Mouse (Mus musculus) midbrain, embryonic 12.5 days (tissue): ENCODE measurements at regions not wholly inside any gene's neighbourhood (a gene's known extent, or its start where the extent isn't known, plus 50 kb on each side); places are given as distances from the start of the nearest gene placed in this dataset.

ENCODE experiments used
- ATAC-seq: fragments of 200-750 bp; cut with Nextera tagmentation; 2 replicates; pipeline ENCODE4 v1.8.0; 2017; ENCODE audit warnings: low read depth, moderate TSS enrichment, moderate library complexity; ENCODE audit not compliant: low FRiP score
- H3K27ac ChIP-seq: fragments of 300-500 bp; sonication (generic); replicated peaks from 2 replicates; pipeline ENCODE4 v1.5.1; 2016; ENCODE audit warnings: mild to moderate bottlenecking
- H3K27me3 ChIP-seq: fragments of 300-500 bp; sonication (generic); 2 replicates; pipeline ENCODE4 v1.6.1; 2016; ENCODE audit warnings: mild to moderate bottlenecking
- H3K36me3 ChIP-seq: fragments of 300-500 bp; sonication (generic); 2 replicates; pipeline ENCODE4 v1.6.1; 2016
- H3K4me1 ChIP-seq: fragments of 300-500 bp; sonication (generic); 2 replicates; pipeline ENCODE4 v1.6.1; 2016
- H3K4me2 ChIP-seq: fragments of 300-500 bp; sonication (generic); replicated peaks from 2 replicates; pipeline ENCODE4 v1.6.1; 2016; ENCODE audit warnings: mild to moderate bottlenecking, moderate library complexity
- H3K4me3 ChIP-seq: fragments of 300-500 bp; sonication (generic); 2 replicates; pipeline ENCODE4 v1.5.1; 2016; ENCODE audit warnings: mild to moderate bottlenecking
- H3K9ac ChIP-seq: fragments of 300-500 bp; sonication (generic); replicated peaks from 2 replicates; pipeline ENCODE4 v1.6.1; 2016; ENCODE audit warnings: mild to moderate bottlenecking, moderate library complexity
- H3K9me3 ChIP-seq: fragments of 300-500 bp; sonication (generic); 2 replicates; pipeline ENCODE4 v1.6.1; 2016; ENCODE audit warnings: mild to moderate bottlenecking
- WGBS: fragments of 180-500 bp; shearing (Covaris S2); methylation state at CpG from one replicate; pipeline ENCODE4 v1.1.7; 2016; 5-methylcytosine and 5-hydroxymethylcytosine counted together

DNA sequence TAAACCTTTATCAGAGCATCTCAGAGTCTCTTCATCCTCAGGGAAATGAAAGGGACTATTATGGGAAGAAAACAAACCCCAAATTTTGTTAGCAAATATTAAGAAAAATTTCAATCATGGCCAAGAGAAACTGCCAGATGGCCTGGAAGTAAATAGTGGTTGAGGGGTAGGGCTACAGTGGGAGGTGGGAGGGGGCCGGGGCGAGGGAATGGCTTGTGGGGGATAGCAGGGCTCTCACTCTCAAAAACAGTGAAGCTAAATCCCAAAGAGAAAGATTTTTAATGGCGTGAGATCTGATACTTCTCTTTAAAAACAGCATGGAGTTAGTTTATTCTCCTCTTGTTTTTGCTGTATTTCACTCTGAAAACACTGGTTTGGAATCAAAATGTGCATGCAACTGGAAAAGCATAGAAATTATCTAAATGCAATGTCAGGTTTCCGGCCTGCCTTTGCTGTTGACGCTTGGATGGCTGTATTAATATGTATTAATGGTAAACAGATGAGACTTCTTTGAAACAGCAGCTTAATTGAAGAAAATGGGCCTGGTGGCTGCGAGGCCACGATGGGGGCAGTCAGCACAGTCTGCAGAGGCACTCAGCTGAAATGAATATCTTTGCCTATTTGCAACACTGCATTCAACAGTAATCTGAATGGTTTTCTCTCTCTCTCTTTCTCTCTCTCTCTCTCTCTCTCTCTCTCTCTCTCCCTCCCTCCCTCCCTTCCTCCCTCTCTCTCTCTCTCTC, 99.8 kb upstream of the Spats2l start:
- Histone ChIP-seq H3K27me3 (no peaks in the 10 kb centered on the region), H3K4me1 (peaks cover 9% of the 10 kb centered on the region; the same call in 1 of the 2 replicates), H3K27ac (peak overlapping the region; percentile 66), H3K4me3 (no peak overlapping the region), H3K9me3 (no peaks in the 10 kb centered on the region), H3K36me3 (no peaks in the 10 kb centered on the region), H3K4me2 (no peak overlapping the region), H3K9ac (no peak overlapping the region)
- WGBS = 37% methylated on average over 7 of the region's 7 CpGs
- ATAC-seq = peak; percentile 78; the same call in 1 of the 2 replicates

DNA sequence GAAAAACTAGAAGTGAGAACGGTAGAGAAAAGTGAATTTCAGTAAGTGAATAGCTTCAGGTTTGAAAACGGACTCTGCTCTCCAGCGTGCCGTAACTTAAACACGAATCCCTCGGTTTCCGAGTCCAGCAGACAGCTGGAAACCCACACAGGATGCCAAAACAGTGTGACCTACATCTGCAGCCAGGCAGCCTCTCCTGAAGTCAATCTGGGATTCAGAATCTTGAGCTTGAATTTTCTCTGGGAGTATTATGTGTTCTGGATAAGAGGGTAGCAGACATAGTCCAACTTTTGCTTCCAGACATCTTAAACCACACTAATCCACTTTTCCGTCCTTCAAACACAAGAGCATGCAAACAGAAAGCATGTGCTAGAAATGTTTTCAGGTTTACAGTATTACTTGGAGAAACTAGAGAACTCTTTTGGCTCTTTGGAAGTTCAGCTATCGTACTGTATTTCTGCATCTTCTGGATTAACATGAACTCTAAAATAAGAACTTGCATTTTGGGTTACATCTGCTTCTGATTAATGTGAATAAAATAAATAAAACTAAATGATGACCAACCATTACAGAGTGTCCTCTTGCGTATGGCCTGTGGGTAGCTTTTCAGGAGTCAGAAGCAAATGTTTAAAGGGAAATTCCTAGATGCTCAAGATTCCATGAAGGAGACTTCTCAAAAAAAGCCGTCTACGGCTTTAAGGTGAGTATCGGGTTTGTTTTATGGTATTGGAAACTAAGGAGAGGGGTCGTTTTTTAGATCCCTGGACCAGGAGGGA, 89.4 kb upstream of the Spats2l start:
- no peak for ATAC-seq
- Histone ChIP-seq H3K4me2 (no peak overlapping the region), H3K36me3 (no peaks in the 10 kb centered on the region), H3K4me3 (no peak overlapping the region), H3K4me1 (no peaks in the 10 kb centered on the region), H3K27me3 (no peaks in the 10 kb centered on the region), H3K27ac (no peak overlapping the region), H3K9ac (no peak overlapping the region), H3K9me3 (peaks cover 4% of the 10 kb centered on the region; the same call in 1 of the 2 replicates)
- WGBS = 87% methylated on average over 14 of the region's 14 CpGs

DNA sequence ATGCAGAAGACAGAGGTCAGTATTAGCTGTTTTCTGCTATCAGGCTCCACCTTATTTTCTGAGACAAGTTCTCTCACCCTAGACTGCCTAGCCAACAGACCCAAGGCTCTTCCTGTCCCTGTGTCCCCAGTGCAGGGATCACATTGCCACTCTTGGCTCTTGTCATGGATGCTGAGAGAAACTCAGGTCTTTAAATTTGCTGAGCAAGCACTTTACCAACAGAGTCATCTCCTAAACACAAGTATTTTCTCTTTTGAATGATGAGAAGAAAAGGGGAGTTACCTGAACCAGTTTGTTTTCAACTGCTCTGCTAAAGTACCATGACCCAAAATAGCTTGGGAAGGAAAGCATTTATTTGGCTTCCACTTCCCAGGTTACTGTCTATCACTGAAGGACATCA, 84.7 kb upstream of the Spats2l start:
- no peak overlapping the region for H3K4me3 ChIP-seq
- H3K9me3 ChIP-seq = peaks cover 4% of the 10 kb centered on the region; the same call in 1 of the 2 replicates
- H3K4me2 ChIP-seq = no peak overlapping the region
- H3K4me1 ChIP-seq = no peaks in the 10 kb centered on the region
- H3K27me3 ChIP-seq = no peaks in the 10 kb centered on the region
- H3K9ac ChIP-seq = no peak overlapping the region
- no peaks in the 10 kb centered on the region for H3K36me3 ChIP-seq
- no peak for ATAC-seq
- no peak overlapping the region for H3K27ac ChIP-seq

DNA sequence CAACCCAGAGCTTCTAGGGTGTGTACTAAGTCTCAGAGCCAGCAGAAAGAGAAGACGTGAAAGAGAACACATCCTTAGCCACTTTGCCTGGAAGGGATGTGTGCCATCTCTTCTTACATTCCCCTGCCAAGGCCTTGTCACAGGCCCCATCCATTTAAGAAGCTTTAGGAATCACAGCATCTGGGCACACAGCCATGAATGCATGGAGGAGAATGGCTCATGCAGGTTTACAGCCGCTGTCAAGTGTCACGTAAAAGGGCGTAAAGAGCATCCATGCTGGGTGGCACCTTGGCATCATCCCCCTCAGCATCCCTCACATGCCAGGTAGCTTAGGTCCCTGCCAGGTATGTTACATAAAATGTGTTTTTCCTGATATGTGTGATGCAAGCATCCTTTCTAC, 66.1 kb upstream of the Spats2l start:
- no peak overlapping the region for H3K4me2 ChIP-seq
- 90% methylated on average over 4 of the region's 4 CpGs for WGBS
- no peaks in the 10 kb centered on the region for H3K36me3 ChIP-seq
- no peak for ATAC-seq
- no peak overlapping the region for H3K4me3 ChIP-seq
- no peak overlapping the region for H3K9ac ChIP-seq
- H3K4me1 ChIP-seq = no peaks in the 10 kb centered on the region
- H3K9me3 ChIP-seq = no peaks in the 10 kb centered on the region
- H3K27ac ChIP-seq = no peak overlapping the region
- H3K27me3 ChIP-seq = no peaks in the 10 kb centered on the region

DNA sequence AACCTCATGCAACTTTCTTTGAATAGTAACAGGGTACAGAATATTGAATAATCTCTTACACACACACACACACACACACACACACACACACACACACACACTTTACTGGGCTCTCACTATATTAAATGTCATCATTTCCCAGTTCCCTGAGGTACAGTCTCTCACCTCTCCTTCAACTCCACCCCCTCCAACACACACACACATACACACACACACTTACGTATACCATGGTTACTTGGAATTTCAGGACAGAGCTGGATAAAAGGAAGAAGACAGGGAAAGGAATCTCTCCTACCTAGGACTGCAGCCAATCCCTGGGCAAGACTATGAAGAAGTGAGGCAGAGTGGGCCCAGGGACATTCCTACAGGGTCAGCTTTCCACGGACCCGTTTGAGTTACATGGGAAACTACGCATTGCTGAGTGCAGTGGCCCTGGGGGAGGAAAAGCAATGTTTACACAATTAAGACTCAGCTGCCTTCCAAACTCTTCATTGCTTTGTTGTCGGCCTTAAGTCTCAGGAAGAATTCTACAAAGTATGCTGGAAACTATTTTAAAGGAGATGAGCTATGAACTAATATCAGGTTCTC, 61.0 kb upstream of the Spats2l start:
- 80% methylated on average over 5 of the region's 5 CpGs for WGBS
- Histone ChIP-seq H3K4me2 (no peak overlapping the region), H3K9ac (no peak overlapping the region), H3K4me1 (no peaks in the 10 kb centered on the region), H3K36me3 (no peaks in the 10 kb centered on the region), H3K9me3 (no peaks in the 10 kb centered on the region), H3K27me3 (no peaks in the 10 kb centered on the region), H3K4me3 (no peak overlapping the region), H3K27ac (no peak overlapping the region)
- no peak for ATAC-seq

DNA sequence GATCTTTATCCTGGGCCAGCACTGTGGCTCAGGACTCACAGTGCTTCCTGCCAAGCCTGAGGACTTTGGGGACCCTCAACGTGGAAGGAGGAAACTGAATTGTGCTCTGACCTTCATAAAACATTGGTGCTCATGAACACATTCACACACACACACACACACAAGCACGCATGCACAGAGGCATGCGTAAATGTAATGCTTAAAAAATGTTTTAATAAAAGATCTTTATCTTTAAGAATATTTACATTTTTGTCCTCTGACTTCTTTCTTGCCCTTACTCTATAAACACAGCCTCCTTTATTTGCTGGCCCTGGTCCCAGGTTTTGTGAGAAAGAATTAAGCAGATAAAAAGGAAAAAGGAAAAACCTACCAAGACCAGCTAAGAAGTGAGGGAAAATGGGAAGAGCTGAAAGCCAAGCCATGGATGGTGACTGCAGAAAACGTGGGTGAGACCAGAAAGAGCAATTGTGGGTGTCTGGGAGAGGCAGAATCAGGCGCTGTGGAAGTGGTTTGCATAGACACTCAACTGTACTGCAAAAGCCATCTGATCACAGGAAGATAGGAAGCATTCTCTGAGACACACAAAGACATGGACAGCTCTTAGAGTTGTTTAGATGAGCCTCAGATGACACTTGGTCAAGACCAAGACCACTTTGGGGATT, 56.7 kb upstream of the Spats2l start:
- no peak for ATAC-seq
- no peak overlapping the region for H3K9ac ChIP-seq
- H3K4me1 ChIP-seq = no peaks in the 10 kb centered on the region
- no peak overlapping the region for H3K4me2 ChIP-seq
- no peak overlapping the region for H3K4me3 ChIP-seq
- H3K27me3 ChIP-seq = no peaks in the 10 kb centered on the region
- H3K36me3 ChIP-seq = no peaks in the 10 kb centered on the region
- WGBS = 78% methylated on average over 5 of the region's 5 CpGs
- H3K9me3 ChIP-seq = no peaks in the 10 kb centered on the region
- H3K27ac ChIP-seq = no peak overlapping the region

DNA sequence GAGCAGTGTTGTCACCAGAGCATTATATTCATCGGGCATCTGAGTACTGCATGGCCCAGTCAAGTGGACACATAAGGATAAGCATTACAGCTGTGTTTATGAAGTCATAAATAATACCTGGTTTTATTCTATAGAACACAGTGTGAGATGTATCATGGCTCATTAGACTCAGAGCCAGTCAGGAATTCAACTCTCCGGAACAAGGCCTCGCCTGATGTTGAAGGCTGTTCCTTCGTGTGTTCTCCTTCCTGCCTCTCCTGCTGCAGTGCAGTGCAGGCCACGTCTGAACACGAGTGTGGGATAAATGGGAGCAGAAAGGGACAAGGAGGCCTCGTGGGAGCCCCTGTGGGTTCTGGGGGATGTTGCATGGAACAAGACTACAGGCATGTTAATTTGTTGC, 55.6 kb upstream of the Spats2l start:
- ATAC-seq = no peak
- 72% methylated on average over 7 of the region's 7 CpGs for WGBS
- H3K4me3 ChIP-seq = no peak overlapping the region

More for the DNA sequence above, 55.6 kb upstream of the Spats2l start:
- Histone ChIP-seq H3K4me1 (no peaks in the 10 kb centered on the region), H3K36me3 (no peaks in the 10 kb centered on the region), H3K27ac (no peak overlapping the region), H3K9me3 (no peaks in the 10 kb centered on the region), H3K27me3 (no peaks in the 10 kb centered on the region), H3K9ac (no peak overlapping the region), H3K4me2 (no peak overlapping the region)
